Mouse (Mus musculus): ENCODE results near the gene Macrod2.
"Not testable (repeated sequence)": the region's sequence is repeated elsewhere in the genome, so short reads cannot be mapped to it uniquely, and the experiment has no call there.

The Macrod2 gene

DNA sequence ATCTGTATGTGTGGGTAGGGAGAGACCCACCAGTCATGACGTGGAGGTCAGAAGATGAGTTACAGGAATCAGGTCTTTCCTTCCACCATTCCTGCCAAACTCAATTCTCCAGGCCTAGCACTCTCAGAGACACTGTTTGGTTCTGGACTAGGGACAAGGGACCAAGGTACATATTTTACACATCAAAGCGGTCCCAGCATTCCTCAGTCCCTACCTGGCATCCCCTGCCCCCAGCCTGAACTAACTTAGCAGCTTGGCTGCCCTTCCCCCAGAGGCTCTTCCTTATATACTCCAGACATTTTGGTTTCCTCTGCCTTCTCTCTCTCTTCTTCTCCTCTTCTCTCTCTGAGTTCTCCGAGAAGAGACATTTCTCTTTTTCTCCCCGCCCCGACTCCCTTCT, 278.4 kb downstream of the Macrod2 start:
- POLR2A ChIA-PET = no interaction called here
- CTCF ChIA-PET = interaction anchor here in 1 of 4 experiments (0.6 kb wide), 1 partner anchor 9 kb away, joined by 3 read pairs; no protein-coding TSS in a partner anchor

DNA sequence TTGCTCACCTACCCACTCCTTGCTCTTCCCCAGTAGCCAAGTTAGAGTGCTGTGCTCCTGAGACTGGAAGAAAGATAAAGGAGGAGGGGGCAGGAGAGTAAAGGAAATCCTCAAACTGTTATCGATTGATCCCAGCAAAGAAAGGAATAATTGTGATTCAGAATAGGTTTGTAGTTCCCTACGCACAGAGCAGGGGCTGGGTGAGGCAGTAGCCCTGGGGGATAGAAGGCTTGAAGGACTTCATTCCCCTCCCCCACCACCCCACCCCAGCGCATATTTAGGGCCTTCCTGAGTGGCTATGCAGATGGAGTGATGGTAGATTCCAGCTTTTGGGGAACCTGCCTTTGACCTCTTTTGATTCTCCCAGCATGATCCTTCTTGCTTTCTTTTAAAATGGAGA, 281.6 kb downstream of the Macrod2 start:
- ChIA-PET CTCF (no interaction called here), POLR2A (interaction anchor here in 2 of 4 experiments (0.6 to 1.0 kb wide), 2 partner anchors 10 to 83 kb away, joined by 3 read pairs; no protein-coding TSS in a partner anchor)

DNA sequence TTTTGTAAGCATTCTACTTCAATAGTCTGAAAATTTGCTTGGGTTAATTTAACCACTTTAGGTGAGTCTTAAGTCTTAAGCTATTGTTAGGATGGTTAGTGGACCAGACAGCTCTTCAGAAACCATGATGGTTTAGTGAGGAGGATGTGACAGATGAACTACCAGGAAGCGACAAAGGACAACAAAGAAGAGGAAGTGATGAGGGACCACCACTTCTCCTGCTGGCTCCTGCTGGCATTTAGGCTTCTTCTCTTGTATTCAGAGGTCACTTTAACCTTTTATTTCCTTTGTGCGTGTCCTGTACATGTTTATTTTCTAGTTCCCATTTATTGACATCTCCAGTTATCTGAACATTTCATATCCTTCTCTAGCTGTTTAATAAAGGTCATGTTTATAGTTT, 295.8 kb downstream of the Macrod2 start:
- POLR2A ChIA-PET = interaction anchor here in 2 of 4 experiments (0.8 to 1.1 kb wide), 2 partner anchors 20 kb away, joined by 4 read pairs; partner anchors contain the start of gene Flrt3 (in 1 of the 2)
- CTCF ChIA-PET = interaction anchor here in 1 of 4 experiments (0.5 kb wide), 1 partner anchor 40 kb away, joined by 3 read pairs; no protein-coding TSS in a partner anchor

DNA sequence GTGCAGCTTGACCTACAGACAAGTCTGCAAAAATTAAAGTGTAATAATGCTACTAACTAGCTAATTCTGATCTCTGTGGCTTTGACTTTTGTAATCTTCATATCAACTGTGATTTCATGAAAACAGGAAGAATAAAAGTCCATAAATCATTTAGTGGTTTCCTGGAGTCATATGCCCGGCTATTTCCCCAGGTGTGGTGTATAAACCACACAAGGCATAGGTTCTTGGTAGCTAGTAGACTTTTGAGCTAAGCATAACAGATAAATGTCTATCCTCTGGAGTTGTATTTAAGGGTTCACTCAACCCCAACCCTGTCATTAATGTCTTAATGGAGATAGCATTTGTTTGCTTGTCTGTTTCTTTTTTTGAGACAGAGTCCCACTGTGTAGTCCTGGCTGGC, 296.3 kb downstream of the Macrod2 start:
- ChIA-PET CTCF (interaction anchor here in 1 of 4 experiments (0.5 kb wide), 1 partner anchor 40 kb away, joined by 3 read pairs; no protein-coding TSS in a partner anchor), POLR2A (interaction anchor here in 2 of 4 experiments (0.8 to 1.1 kb wide), 2 partner anchors 20 to 21 kb away, joined by 4 read pairs; partner anchors contain the start of gene Flrt3 (in 1 of the 2))

DNA sequence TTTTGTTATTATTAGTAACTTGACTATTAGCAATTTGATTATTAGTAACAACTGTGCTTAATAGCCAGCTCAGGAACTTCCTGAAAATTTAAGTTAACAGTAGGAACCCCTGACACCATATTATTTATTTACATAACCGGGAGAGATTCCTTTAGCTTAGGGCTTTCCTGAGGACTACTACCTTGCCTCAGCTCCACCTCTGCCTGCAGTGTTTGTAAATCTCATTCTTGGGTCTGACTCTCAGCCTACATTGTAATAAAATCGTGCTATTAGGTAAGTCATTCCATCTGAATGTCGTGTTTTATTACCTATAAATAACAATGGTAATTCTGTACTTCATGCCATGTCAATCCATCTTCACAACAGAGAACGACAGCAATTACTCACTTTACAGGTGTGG, 297.4 kb downstream of the Macrod2 start:
- ChIA-PET POLR2A (interaction anchor here in 1 of 4 experiments (1.5 kb wide), 1 partner anchor 22 kb away, joined by 4 read pairs; no protein-coding TSS in a partner anchor), CTCF (no interaction called here)

DNA sequence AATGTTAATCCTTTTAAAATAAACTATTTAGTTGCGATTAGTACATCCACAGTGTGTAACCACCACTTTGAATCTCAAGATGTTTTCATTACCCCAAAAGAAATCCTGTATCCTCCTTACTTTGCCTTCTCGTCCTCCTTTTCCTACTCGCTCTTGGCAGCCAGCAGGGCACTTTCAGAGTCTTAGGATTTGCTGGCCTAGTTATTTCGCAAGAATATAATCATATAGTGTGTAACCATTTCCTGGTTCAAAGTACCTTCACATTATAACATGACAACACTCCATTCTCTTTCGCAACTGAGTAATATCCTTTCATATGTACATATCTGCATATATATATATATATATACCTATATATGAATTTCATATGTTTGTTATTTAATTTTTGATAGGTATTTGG, 298.7 kb downstream of the Macrod2 start:
- ChIA-PET POLR2A (no interaction called here), CTCF (no interaction called here)

DNA sequence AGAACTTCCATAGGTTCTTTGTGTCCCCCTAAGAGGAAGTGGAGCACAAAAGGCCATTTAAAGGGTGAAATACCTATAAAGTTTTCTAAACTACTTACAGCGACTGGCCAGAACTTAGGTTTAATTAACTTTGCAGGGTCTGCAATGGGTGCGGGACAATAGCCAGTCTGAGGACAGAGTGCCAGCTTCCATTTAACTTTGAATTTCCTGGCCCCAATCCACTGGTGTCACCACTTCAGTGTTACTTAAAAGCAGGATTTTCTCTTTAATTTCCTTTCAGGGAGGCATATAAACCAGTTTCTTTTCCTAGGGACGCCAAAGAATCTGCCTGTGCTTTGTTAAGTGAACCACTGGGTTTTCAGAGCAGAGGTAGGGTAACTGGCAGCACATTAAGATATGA, 303.5 kb downstream of the Macrod2 start:
- ChIA-PET CTCF (no interaction called here), POLR2A (interaction anchor here in 1 of 4 experiments (1.5 kb wide), 1 partner anchor 28 kb away, joined by 3 read pairs; no protein-coding TSS in a partner anchor)

DNA sequence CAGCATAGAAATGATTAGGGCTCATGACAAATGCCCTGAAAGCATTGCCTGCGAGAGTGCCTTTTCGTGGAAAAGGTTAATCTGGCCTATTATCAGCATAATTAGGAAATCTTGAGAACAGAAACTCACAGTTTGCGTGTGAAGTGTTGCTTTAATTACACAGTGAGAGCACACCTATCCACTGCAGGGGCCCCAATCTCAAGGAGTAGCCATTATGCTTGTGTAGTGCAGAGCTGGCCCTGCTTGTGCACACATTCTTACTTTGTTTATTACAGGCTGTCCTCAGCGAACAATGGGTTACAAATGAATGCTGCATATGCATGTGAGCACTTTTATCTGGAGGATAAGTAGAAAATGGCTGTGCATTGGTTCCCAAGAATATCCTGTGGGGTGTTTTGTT, 308.3 kb downstream of the Macrod2 start:
- ChIA-PET POLR2A (interaction anchor here in 1 of 4 experiments (1.8 kb wide), 1 partner anchor 32 kb away, joined by 5 read pairs; the partner anchor contains the start of gene Flrt3), CTCF (no interaction called here)

DNA sequence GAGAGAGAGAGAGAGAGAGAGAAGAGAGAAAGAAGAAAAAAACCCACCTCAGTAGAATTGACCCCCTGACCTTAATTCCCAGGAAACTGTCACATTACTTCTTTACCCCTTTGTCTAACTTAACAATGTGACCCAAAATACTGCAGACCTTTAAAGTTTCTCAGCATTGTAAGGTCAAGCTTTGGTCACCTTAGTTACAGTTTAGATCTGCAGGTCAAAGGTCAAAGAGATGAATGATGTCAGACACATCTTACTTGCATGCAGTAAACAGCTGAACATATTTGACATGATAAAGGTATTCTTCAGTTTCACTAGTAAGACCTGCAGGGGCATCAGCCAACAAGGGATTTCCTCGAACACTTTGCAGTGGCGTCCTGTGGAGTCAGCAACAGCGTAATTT, 309.0 kb downstream of the Macrod2 start:
- ChIA-PET POLR2A (interaction anchor here in 1 of 4 experiments (1.8 kb wide), 1 partner anchor 33 kb away, joined by 5 read pairs; the partner anchor contains the start of gene Flrt3), CTCF (no interaction called here)

DNA sequence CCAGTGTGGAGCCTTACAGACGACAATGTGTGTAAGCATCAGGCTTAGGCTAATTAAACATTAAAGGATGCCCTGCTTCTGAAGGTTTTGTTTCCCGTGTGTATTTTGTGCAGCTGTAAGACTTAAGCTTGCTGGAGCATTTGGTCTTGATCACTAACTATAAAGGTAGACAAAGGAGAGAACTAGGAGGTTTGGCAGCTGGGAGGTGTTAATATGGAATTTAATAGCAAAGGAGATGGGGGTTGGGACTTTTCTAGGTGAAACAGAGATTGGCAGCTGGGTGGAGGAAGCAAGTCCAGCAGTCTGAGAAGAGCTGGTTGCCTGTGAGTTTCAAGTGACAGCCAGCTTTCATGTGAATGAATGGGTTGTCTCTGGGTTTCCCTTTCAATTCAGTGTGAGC, 310.2 kb downstream of the Macrod2 start:
- ChIA-PET CTCF (no interaction called here), POLR2A (no interaction called here)

DNA sequence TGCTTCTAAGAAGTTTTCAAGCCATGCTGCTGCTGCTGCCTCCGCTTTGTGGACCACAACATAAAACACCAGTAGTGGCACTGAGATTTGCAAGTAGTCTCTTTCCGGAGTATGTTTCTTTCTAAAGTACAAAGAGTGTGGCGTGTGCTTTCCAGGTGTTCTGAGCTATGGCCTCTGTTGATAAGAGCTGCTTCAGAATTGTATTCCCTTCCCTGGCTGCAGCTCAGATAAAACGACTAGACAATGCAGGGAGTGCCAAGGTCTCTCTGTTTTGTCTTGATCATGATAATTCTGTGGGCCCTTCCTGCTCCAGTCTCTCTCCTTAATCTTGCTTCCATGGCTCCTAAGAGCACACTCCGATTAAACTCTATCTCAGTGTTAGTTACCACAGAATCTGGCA, 312.4 kb downstream of the Macrod2 start:
- CTCF ChIA-PET = no interaction called here
- POLR2A ChIA-PET = no interaction called here

DNA sequence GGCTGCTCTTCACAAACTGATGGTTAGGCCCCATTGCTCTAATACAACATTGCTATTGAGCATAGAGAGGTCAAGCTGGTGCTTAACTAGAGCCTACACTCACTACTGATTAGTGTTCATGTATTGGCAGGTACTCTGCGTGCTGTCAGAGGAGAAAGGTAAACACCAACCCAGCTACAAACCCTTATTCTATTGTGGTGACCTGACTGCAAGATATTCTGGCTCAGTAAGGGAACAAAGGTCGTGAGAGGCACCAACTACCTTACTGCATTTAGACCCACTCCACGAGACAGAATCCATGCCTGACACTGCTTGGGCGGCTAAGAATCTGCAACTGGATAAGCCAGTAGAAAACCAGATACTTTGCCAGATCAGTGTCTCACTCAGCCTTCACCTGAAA, 320.7 kb downstream of the Macrod2 start:
- ChIA-PET CTCF (no interaction called here), POLR2A (no interaction called here)

DNA sequence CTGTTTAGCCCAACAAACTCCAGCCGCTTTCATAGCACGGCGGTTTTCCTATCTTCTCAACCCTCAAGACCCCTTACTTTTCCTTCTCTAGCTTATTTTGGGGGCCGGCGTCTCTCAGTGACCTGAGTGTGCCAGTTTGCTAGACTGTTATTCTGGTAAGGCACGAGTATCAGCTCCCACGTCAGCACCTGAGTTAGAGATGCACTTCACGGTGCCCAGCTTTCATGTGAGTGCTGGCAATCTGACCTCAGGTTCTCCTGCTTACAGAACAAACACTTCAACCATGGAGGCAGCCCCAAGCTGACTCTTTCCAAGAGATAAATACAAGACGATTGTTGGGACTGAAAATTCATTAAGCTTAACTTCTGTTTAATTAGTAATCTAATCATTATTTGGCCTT, 322.3 kb downstream of the Macrod2 start:
- POLR2A ChIA-PET = no interaction called here

DNA sequence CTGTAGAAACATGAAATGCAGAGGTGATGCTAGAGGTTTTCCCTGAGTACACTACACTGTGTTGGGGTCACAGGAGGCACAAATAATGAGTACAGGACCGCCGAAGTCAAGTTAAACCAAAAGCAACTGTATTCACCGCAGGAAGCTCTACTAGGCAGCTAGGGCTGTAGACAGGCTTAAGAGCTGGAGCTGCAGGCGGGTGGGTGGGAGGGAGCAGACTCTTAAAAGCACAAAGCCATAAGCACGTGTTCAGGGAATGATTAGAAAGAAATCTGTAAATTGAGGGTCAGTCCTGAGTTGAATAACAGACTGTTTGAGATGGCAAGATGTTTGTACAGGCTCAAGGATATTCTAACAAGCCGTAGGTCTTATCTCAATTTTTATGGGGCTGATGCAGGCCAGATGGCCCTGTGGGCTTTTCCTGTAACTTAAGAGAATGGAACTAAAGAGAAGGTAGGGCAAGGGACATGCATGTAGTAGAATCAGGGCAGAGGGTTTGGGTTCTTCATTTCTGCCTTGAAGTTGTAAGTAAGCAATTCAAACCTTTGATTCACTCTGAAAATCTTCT, 337.6 kb downstream of the Macrod2 start:
- POLR2A ChIA-PET = interaction anchor here in 1 of 4 experiments (0.6 kb wide), 1 partner anchor 74 kb away, joined by 3 read pairs; no protein-coding TSS in a partner anchor
- CTCF ChIA-PET = no interaction called here

More for the DNA sequence above, 322.3 kb downstream of the Macrod2 start:
- CTCF ChIA-PET = no interaction called here

DNA sequence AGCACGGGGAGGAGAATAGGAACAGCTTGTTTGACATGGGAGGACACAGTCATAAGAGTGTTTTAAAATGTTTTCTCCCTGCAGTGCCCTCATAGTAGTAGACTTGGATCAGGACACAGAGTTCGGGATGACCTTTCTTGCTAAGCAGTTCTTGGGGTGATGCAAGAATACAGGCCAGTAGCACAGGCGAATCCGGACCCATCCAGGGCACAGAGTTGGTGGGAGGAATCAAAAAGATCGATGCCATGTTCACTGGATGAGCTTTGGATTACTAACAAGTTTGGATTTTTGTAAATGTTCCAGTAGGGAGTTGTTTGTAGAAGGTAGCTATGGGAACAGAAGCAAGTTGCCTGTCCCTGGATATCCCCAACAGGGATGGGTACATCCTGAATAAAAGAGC, 345.4 kb downstream of the Macrod2 start:
- ChIA-PET CTCF (no interaction called here), POLR2A (no interaction called here)

DNA sequence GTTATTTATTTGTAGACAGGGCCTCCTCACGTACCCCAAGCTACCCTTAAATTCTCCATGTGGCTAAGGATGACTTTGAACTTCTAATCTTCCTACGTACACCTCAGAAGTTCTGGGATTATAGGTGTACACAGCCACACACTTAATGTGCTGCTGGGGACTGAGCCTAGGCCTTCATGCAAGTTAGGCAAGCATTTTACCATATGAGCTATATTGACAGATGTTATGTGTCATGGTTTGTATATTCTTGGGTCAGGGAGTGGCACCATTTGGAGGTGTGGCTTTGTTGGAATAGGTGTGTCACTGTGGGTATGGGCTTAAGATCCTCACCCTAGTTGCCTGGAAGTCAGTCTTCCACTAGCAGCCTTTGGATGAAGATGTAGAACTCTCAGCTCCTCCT, 347.8 kb downstream of the Macrod2 start:
- CTCF ChIA-PET, POLR2A ChIA-PET: not testable (repeated sequence)

DNA sequence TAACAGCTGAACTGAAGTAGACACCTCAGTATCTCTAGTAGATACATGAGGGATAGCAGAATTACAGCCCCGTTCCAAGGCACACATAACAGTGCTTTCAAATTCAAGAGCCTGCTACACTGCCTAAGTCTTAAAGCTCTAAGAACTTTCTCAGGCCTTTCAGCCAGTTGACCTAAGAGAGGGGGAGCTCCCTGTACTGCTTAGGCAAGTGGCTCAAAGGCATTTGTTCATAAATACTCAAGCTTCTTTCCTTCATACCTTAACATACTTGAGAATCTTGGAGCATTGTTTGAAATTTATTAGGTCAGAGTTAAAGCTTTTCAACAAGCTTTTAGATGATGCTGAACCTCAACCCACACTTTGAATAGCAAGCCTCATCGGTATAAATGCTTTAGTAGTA, 363.8 kb downstream of the Macrod2 start:
- CTCF ChIA-PET = no interaction called here
- POLR2A ChIA-PET = interaction anchor here in 1 of 4 experiments (1.9 kb wide), 1 partner anchor 88 kb away, joined by 11 read pairs; the partner anchor contains the start of gene Flrt3

DNA sequence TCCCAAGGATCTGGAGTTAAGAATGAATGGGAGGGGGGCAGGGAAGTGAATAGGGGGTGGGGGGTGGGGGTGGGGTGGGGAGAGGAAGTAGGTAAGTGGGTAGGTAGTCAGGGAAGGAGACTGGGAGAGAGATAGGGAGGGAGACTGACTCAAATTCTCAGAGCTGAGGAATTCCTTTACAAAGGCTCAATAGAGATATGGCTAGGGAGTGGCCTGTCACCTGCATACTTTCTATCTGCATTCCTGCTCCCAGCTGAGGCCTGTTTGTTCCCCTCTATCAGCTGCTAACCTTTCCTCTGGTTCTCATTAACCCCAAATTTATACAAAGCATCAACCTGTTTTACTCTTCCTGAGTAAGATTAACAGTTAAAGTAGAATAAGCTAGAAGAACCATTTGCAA, 364.6 kb downstream of the Macrod2 start:
- ChIA-PET POLR2A (interaction anchor here in 3 of 4 experiments (0.6 to 1.9 kb wide), 4 partner anchors 83 to 89 kb away, joined by 3 to 11 read pairs (median 3); partner anchors contain the start of gene Flrt3 (in 2 of the 3)), CTCF (no interaction called here)

DNA sequence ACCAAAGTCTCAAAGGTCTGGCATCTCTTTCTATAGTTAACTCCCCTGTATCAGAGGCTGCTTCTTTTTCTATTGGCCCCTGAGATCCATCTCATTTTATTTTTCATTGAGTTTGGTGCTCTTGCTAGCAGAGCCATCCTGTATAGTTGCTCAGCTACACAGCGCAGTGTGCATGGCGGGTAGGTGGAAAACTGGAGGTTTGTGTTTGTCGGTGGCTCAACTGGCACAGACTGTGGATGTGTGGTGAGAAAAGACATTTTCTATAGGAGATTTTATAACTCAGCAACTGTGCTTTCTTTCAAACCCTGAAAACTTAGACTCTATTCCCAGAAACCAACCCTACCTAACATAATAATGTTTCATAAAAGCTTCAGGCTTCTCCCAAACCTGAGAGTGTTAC, 365.0 kb downstream of the Macrod2 start:
- POLR2A ChIA-PET = interaction anchor here in 3 of 4 experiments (0.6 to 1.9 kb wide), 4 partner anchors 84 to 90 kb away, joined by 3 to 11 read pairs (median 3); partner anchors contain the start of gene Flrt3 (in 2 of the 3)
- CTCF ChIA-PET = no interaction called here

DNA sequence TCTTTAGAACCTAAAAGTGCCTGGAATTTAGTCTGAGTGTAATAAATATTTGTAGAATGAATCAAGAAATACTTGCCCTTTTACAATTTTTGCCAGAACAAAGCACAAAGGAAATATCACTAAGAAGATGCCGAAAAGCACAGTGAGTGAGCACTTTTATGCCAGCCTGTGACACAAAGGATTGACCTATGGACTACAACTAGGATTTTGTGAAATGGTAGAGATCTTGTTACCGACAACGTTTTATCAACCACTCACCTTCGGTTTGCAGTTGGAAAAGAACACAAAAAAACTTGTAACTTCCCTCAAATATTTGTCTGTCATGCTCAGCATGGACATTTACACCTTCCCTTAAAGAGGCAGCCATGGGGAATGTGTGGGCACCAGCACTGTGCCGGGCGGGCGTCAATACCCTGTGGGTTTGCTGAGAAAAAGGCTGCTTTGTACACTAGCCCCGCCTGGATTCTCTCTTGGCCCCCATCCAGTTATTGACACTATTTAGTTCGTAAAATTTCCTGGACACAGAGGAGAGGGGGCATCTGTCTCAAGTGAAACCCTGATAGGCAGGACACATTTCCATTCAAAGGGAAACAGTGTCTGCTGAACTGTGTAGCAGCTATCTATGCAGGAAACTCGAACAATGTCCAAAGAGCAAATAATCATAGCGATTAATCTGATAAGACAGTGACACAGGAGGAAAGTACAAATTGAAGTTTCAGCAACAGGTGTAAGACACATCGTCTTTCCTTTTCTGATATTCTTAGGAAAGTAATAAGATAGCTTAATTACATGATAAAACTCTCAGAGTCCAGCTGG, 368.2 kb downstream of the Macrod2 start:
- ChIA-PET CTCF (no interaction called here), POLR2A (no interaction called here)

Measured in embryonic stem cell, embryonic (primary cell).